Comparison of ENCODE assay signal across 13 mouse cellular contexts in the genomic region with DNA sequence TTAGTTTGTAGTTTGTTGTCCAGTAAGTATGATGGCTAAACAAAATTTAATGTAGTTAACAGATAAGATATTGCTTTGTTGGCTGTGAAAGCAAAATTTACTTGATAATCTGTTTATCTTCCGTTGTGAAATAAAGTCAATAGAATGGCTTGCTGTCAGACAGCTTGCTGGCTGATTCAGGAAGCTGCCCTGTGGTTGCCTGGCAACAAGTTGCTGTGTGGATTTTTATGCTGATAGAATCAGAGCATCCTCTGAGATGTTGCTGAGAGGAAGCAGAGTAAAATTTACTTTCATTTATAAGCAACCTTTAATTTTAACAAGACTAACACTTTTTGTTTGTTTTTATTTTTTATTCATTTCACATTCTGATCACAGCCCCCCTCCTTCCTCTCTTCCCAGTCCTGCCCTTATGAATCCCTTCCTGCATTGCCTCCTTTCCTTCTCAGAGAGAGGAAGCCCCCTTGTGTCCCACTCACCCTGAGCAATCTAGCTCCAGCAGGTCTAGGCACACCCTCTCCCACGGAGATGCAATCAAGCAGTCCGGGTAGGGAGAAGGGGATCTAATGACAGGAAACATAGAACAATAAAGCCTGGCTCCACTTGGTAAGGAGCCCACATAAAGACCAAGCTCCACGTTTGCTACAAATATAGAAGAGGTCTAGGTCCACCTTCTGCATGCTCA. TPM values are rescaled to one million over a fixed set of nuclear protein-coding genes. Genes with fewer than 3 reads are reported as not detected.
DNase-seq lines count a peak whose midpoint lies in the region.
"Had no signal": no experiment of that assay in that cellular context is flagged by ENCODE, and none has a peak within 500 bp of the region (broad histone marks: within the 10 kb centered on the region; RNA-seq: fewer than 3 reads in every experiment).

No protein-coding gene starts in this region.

- intact Hi-C loops in left cerebral cortex, postnatal 14 days (cut with DNase I) = no loop called here

- peak; percentile 45 to 50 for DNase-seq in left cerebral cortex, postnatal 14 days (ENCODE audit: low spot score in 2 of 2)
- no peak for DNase-seq in left cerebral cortex, adult 11 months (ENCODE audit: low spot score)
- DNase-seq in frontal cortex, postnatal 10 days (ENCODE audit: low spot score in 2 of 2) = peak; percentile 25 to 31
- peak; percentile 9 to 43 for DNase-seq in layer of hippocampus, postnatal 10 days (ENCODE audit: low spot score in 2 of 2)
- DNase-seq in right cerebral cortex, postnatal 14 days = peak; percentile 13
- DNase-seq in adrenal gland, adult 18-20 months (ENCODE audit: low spot score in 2 of 2) = no peak
- DNase-seq in spleen, postnatal 4 days (ENCODE audit: low spot score in 2 of 2) = no peak
- no peak for DNase-seq in thymus, postnatal 10 days (ENCODE audit: low spot score in 2 of 2)
- DNase-seq: heart, postnatal 14 days; kidney, adult 8-10 months had no signal

RNA-seq across cellular contexts. Expression of gene Olfr961, which starts 10.8 kb away (rescaled TPM):
- not detected for total RNA-seq in left cerebral cortex, postnatal 14 days (2021)
- total RNA-seq in layer of hippocampus, postnatal 10 days (2021) = not detected
- total RNA-seq in adrenal gland, adult 18-20 months (2021) = not detected
- total RNA-seq: common myeloid progenitor, adult 5-6 weeks; heart, postnatal 14 days; left cerebral cortex, adult 18-20 months; megakaryocyte-erythroid progenitor cell, adult 5-6 weeks had no signal

RNA-seq across cellular contexts. Expression of gene Olfr960, which starts 12.9 kb away (rescaled TPM):
- total RNA-seq in left cerebral cortex, postnatal 14 days (2021) = not detected
- not detected for total RNA-seq in layer of hippocampus, postnatal 10 days (2021)
- not detected for total RNA-seq in adrenal gland, adult 18-20 months (2021)
- total RNA-seq: common myeloid progenitor, adult 5-6 weeks; heart, postnatal 14 days; left cerebral cortex, adult 18-20 months; megakaryocyte-erythroid progenitor cell, adult 5-6 weeks had no signal

RNA-seq across cellular contexts. Expression of gene Olfr148, which starts 23.6 kb away (rescaled TPM):
- not detected for total RNA-seq in left cerebral cortex, postnatal 14 days (2021)
- total RNA-seq in layer of hippocampus, postnatal 10 days (2021) = not detected
- not detected for total RNA-seq in adrenal gland, adult 18-20 months (2021)
- total RNA-seq: common myeloid progenitor, adult 5-6 weeks; heart, postnatal 14 days; left cerebral cortex, adult 18-20 months; megakaryocyte-erythroid progenitor cell, adult 5-6 weeks had no signal

RNA-seq across cellular contexts. Expression of gene AW551984, which starts 29.9 kb away (rescaled TPM):
- 10 to 100 TPM in 1 of 2 experiments, 1 to 10 TPM in 1; 6.5 to 13.9 TPM for total RNA-seq in left cerebral cortex, postnatal 14 days (2021)
- total RNA-seq in layer of hippocampus, postnatal 10 days (2021) = 10 to 100 TPM; 28.2 to 34.9 TPM
- 10 to 100 TPM in 1 of 2 experiments, 1 to 10 TPM in 1; 9.6 to 10.9 TPM for total RNA-seq in adrenal gland, adult 18-20 months (2021)
- total RNA-seq: common myeloid progenitor, adult 5-6 weeks; megakaryocyte-erythroid progenitor cell, adult 5-6 weeks had no signal

RNA-seq across cellular contexts. Expression of gene Olfr963, which starts 33.0 kb away (rescaled TPM):
- total RNA-seq in left cerebral cortex, postnatal 14 days (2021) = not detected
- total RNA-seq in layer of hippocampus, postnatal 10 days (2021) = not detected
- not detected for total RNA-seq in adrenal gland, adult 18-20 months (2021)
- total RNA-seq: common myeloid progenitor, adult 5-6 weeks; heart, postnatal 14 days; left cerebral cortex, adult 18-20 months; megakaryocyte-erythroid progenitor cell, adult 5-6 weeks had no signal

Comparison
In these comparisons a context has a peak if more than half of its experiments do, and no peak if none do; other contexts are left out.
1. DNase-seq: peak in left cerebral cortex, postnatal 14 days (2 of 2), frontal cortex, postnatal 10 days (2 of 2), layer of hippocampus, postnatal 10 days (2 of 2) and right cerebral cortex, postnatal 14 days (single experiment); none in left cerebral cortex, adult 11 months (single experiment), adrenal gland, adult 18-20 months (0 of 2), spleen, postnatal 4 days (0 of 2) and thymus, postnatal 10 days (0 of 2).